8 mouse cellular contexts compared by ENCODE assay signal in the genomic region with DNA sequence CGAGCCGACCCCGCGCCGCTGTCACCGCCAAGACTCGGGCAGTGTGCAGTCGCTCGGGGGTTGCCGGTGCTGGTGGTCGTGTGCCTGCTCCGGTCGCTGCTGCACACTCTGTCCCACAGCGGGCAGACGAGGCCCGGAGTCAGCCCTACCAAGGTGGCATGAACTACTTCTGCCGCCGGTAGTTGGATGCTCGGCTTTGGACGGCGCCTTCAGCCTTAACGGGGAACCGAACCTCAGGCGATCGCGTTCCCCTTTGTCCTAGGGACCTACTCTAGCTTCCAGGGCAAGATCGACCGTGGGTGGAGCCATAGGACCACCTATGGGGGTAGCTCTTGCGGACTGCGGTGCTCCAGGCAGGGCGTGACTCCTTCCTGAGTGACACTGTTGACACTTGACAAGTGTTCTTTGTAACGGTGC. TPM values are rescaled to one million over a fixed set of nuclear protein-coding genes. Genes with fewer than 3 reads are reported as not detected.
A peak's percentile ranks its signal among the peaks of the same experiment; 100 is the strongest.
DNase-seq lines count a peak whose midpoint lies in the region; ATAC-seq and TF ChIP-seq lines count a peak whose summit lies in the region.

No protein-coding gene starts in this region.

- TF ChIP-seq CTCF in forebrain, postnatal 0 days (IDR thresholded peaks at IDR 0.05; ENCODE audit: low read depth): no peak
- no peak for TF ChIP-seq CTCF in small intestine, adult 2 months (IDR thresholded peaks at IDR 0.05; ENCODE audit: extremely low read depth, insufficient read length, insufficient replicate concordance, low read depth, low read length)

- no peaks in the 10 kb centered on the region for H3K36me3 ChIP-seq in heart, embryonic 13.5 days
- H3K36me3 ChIP-seq in forebrain, postnatal 0 days (ENCODE audit: insufficient read depth): no peaks in the 10 kb centered on the region
- no peaks in the 10 kb centered on the region; the same call in 1 of the 2 replicates for H3K36me3 ChIP-seq in liver, embryonic 11.5 days (ENCODE audit: control insufficient read depth, insufficient read depth, low read length)
- no peaks in the 10 kb centered on the region for H3K36me3 ChIP-seq in small intestine, adult 2 months (ENCODE audit: control insufficient read depth, insufficient read depth, low read length)

- H3K9me3 ChIP-seq in heart, embryonic 13.5 days: 0 out of 2 replicates have a peak, but pooled peaks cover 6% of the 10 kb centered on the region
- no peaks in the 10 kb centered on the region for H3K9me3 ChIP-seq in forebrain, postnatal 0 days (ENCODE audit: low read length)
- no peaks in the 10 kb centered on the region for H3K9me3 ChIP-seq in liver, embryonic 11.5 days (ENCODE audit: control insufficient read depth, low read length)

- under 1% methylated on average over 32 of the region's 32 CpGs for WGBS in heart, embryonic 13.5 days
- 3% methylated on average over 32 of the region's 32 CpGs for WGBS in forebrain, postnatal 0 days
- WGBS in liver, embryonic 11.5 days: under 1% methylated on average over 32 of the region's 32 CpGs
- WGBS in small intestine, adult 2 months: 1% methylated on average over 32 of the region's 32 CpGs

- peak overlapping the region; percentile 55; the same call in 1 of the 2 replicates for H3K27ac ChIP-seq in heart, embryonic 13.5 days (replicated peaks)
- no peak overlapping the region for H3K27ac ChIP-seq in forebrain, postnatal 0 days (ENCODE audit: low read depth, low read length)
- H3K27ac ChIP-seq in liver, embryonic 11.5 days (ENCODE audit: low read depth, low read length): peak overlapping the region; percentile 90
- no peak overlapping the region for H3K27ac ChIP-seq in small intestine, adult 2 months (ENCODE audit: insufficient read depth, low read depth, low read length)

- H3K4me1 ChIP-seq in heart, embryonic 13.5 days: peaks cover 18% of the 10 kb centered on the region
- 0 out of 2 replicates have a peak, but pooled peaks cover 4% of the 10 kb centered on the region for H3K4me1 ChIP-seq in forebrain, postnatal 0 days (ENCODE audit: insufficient read depth)
- H3K4me1 ChIP-seq in liver, embryonic 11.5 days (replicated peaks; ENCODE audit: control insufficient read depth, insufficient read depth, low read length): peaks cover 12% of the 10 kb centered on the region
- no peaks in the 10 kb centered on the region; the same call in 1 of the 2 replicates for H3K4me1 ChIP-seq in small intestine, adult 2 months (ENCODE audit: control insufficient read depth, insufficient read depth, insufficient read length, low read length)

- DNase-seq in heart, adult 18-20 months: no peak
- DNase-seq in T-cell, adult 2 months (ENCODE audit: low spot score): peak; percentile 28
- DNase-seq in forebrain, postnatal 0 days: no peak
- peak; percentile 66 for DNase-seq in liver, embryonic 11.5 days (ENCODE audit: low spot score)
- no peak for DNase-seq in left cerebral cortex, adult 9 months (ENCODE audit: low spot score in 2 of 2)
- DNase-seq in frontal cortex, postnatal 25 days (ENCODE audit: low spot score in 2 of 2): no peak

- H3K27me3 ChIP-seq in heart, embryonic 13.5 days (replicated peaks): peaks cover 80% of the 10 kb centered on the region
- H3K27me3 ChIP-seq in forebrain, postnatal 0 days (ENCODE audit: insufficient read depth, low read length): no peaks in the 10 kb centered on the region
- no peaks in the 10 kb centered on the region for H3K27me3 ChIP-seq in liver, embryonic 11.5 days (replicated peaks; ENCODE audit: control insufficient read depth, insufficient read depth, low read length)
- H3K27me3 ChIP-seq in small intestine, adult 2 months (ENCODE audit: control insufficient read depth, insufficient read depth, low read length): no peaks in the 10 kb centered on the region

- peak overlapping the region; percentile 92 for H3K4me2 ChIP-seq in heart, embryonic 13.5 days
- peak overlapping the region; percentile 98 for H3K4me2 ChIP-seq in forebrain, postnatal 0 days (ENCODE audit: low read depth)
- H3K4me2 ChIP-seq in liver, embryonic 11.5 days: peak overlapping the region; percentile 89

- peak overlapping the region; percentile 73 for H3K4me3 ChIP-seq in heart, embryonic 13.5 days
- H3K4me3 ChIP-seq in forebrain, postnatal 0 days (ENCODE audit: low read depth, low read length): peak overlapping the region; percentile 63
- peak overlapping the region; percentile 91 for H3K4me3 ChIP-seq in liver, embryonic 11.5 days (ENCODE audit: low read depth, low read length)
- H3K4me3 ChIP-seq in small intestine, adult 2 months (ENCODE audit: low read depth, low read length): peak overlapping the region; percentile 97

- peak overlapping the region; percentile 83 for H3K9ac ChIP-seq in heart, embryonic 13.5 days
- H3K9ac ChIP-seq in forebrain, postnatal 0 days: 0 out of 2 replicates have a peak overlapping the region, but pooled peaks have one; percentile 56
- H3K9ac ChIP-seq in liver, embryonic 11.5 days (ENCODE audit: low read depth, low read length): peak overlapping the region; percentile 84

- peak; percentile 29; the same call in 1 of the 2 replicates for ATAC-seq in heart, embryonic 13.5 days (ENCODE audit: extremely low read depth, insufficient number of reproducible peaks, low FRiP score, low TSS enrichment)
- peak; percentile 14; the same call in 1 of the 2 replicates for ATAC-seq in forebrain, postnatal 0 days
- peak; percentile 75 for ATAC-seq in liver, embryonic 11.5 days (replicated peaks; ENCODE audit: low FRiP score)

- no peak for TF ChIP-seq POLR2A in small intestine, adult 2 months (IDR thresholded peaks at IDR 0.05; ENCODE audit: low read depth, low read length)

RNA-seq across cellular contexts. Expression of gene Depdc1b, which starts 0.4 kb away (rescaled TPM):
- 4.0 and 4.6 TPM in 2 replicates for polyA plus RNA-seq in heart, embryonic 13.5 days (2015; fragmentation: Nextera tagmentation; extraction: Ambion mirVana)
- under 1 TPM; 0.30 to 0.67 TPM for total RNA-seq in heart, adult 18-20 months (2021)
- 1.8 and 3.1 TPM in 2 replicates for total RNA-seq in forebrain, postnatal 0 days (2014; rRNA removed)
- 0.50 and 0.51 TPM in 2 replicates for polyA plus RNA-seq in forebrain, postnatal 0 days (2015; fragmentation: Nextera tagmentation; extraction: Ambion mirVana)
- 13.5 and 14.9 TPM in 2 replicates for polyA plus RNA-seq in liver, embryonic 11.5 days (2014; fragmentation: Nextera tagmentation; extraction: Ambion mirVana)
- 0.47 and 0.82 TPM in 2 replicates for polyA plus RNA-seq in small intestine, adult 2 months (2012; rRNA removed)

Comparison
In these comparisons a context has a peak if more than half of its experiments do, and no peak if none do; other contexts are left out.
1. ATAC-seq: peak in every context shown above with its lines; median percentile 75 in liver, embryonic 11.5 days; 29 in heart, embryonic 13.5 days; 14 in forebrain, postnatal 0 days.
2. H3K27ac ChIP-seq: peak in heart, embryonic 13.5 days (single experiment) and liver, embryonic 11.5 days (single experiment); none in forebrain, postnatal 0 days (single experiment) and small intestine, adult 2 months (single experiment).
3. DNase-seq: peak in T-cell, adult 2 months (single experiment) and liver, embryonic 11.5 days (single experiment); none in heart, adult 18-20 months (0 of 2), forebrain, postnatal 0 days (single experiment), left cerebral cortex, adult 9 months (0 of 2) and frontal cortex, postnatal 25 days (0 of 2).
4. Peak in every context shown above with its lines, with median percentiles within 50 percentile points of each other: H3K4me2 ChIP-seq, H3K4me3 ChIP-seq and H3K9ac ChIP-seq.